ENCODE assay signal across 21 mouse cellular contexts in genomic region chr6:65516759-65517158, GRCm38 (mm10). TPM values are rescaled to one million over a fixed set of nuclear protein-coding genes. Genes with fewer than 3 reads are reported as not detected.
DNase-seq lines count a peak whose midpoint lies in the region; ATAC-seq and TF ChIP-seq lines count a peak whose summit lies in the region.
"Had no signal": no experiment of that assay in that cellular context is flagged by ENCODE, and none has a peak within 500 bp of the region (broad histone marks: within the 10 kb centered on the region; RNA-seq: fewer than 3 reads in every experiment).

No protein-coding gene starts in this region.

- H3K4me1 ChIP-seq in liver, adult 2 months (ENCODE audit: control insufficient read depth, insufficient read depth, low read length) = no peaks in the 10 kb centered on the region
- H3K4me1 ChIP-seq: hindbrain, embryonic 13.5 days had no signal

- H3K9ac ChIP-seq in liver, adult 2 months (ENCODE audit: low read depth, low read length) = no peak overlapping the region
- H3K9ac ChIP-seq: hindbrain, embryonic 13.5 days; liver, embryonic 14.5 days had no signal

- no peak overlapping the region for H3K4me3 ChIP-seq in liver, adult 2 months (ENCODE audit: insufficient read depth, low read depth, low read length)
- H3K4me3 ChIP-seq: hindbrain, embryonic 13.5 days had no signal

- H3K27me3 ChIP-seq in liver, adult 2 months (ENCODE audit: control insufficient read depth, insufficient read depth, low read length) = no peaks in the 10 kb centered on the region
- H3K27me3 ChIP-seq: hindbrain, embryonic 13.5 days had no signal

- H3K27ac ChIP-seq in liver, adult 2 months (replicated peaks; ENCODE audit: insufficient read depth, low read depth, low read length) = no peak overlapping the region
- H3K27ac ChIP-seq: hindbrain, embryonic 13.5 days; liver, embryonic 14.5 days had no signal

- TF ChIP-seq CTCF in liver, adult 2 months (IDR thresholded peaks at IDR 0.05; ENCODE audit: low read depth, low read length) = no peak

- H3K79me2 ChIP-seq in liver, adult 2 months (ENCODE audit: control insufficient read depth, insufficient read depth, low read length) = no peaks in the 10 kb centered on the region

- ATAC-seq in CD4-positive, CD25-positive, alpha-beta regulatory T cell, adult 4 months = peak; percentile 69
- no peak; the same call in 1 of the 2 replicates for ATAC-seq in frontal cortex, adult (ENCODE audit: low TSS enrichment)
- ATAC-seq: intestine, embryonic 16.5 days; midbrain, embryonic 16.5 days had no signal

- no peak for TF ChIP-seq POLR2A in liver, adult 2 months (IDR thresholded peaks at IDR 0.05; ENCODE audit: extremely low read depth, insufficient read depth, low read length)

- WGBS in liver, adult 2 months = 75% methylated on average over 8 of the region's 8 CpGs

- no peaks in the 10 kb centered on the region for H3K36me3 ChIP-seq in liver, adult 2 months (ENCODE audit: control insufficient read depth, insufficient read depth, low read length)
- H3K36me3 ChIP-seq: hindbrain, embryonic 13.5 days had no signal

- DNase-seq in liver, adult 2 months (ENCODE audit: extremely low read depth, low read depth, low spot score) = peak; percentile 19
- no peak for DNase-seq in liver
- peak; percentile 57 for DNase-seq in induced T-regulatory cell, adult 2 months (ENCODE audit: low read depth)
- peak; percentile 22 for DNase-seq in ovary, postnatal 36 days (ENCODE audit: low spot score)
- no peak for DNase-seq in gastrocnemius, adult 8-10 months (ENCODE audit: low spot score in 2 of 2)
- DNase-seq: adrenal gland, adult 8-10 months; cerebellum, postnatal 25 days; gastrocnemius, postnatal 36 days; heart, postnatal 14 days; layer of hippocampus, adult 9-11 months; thymus, adult 2 months had no signal

RNA-seq across cellular contexts. Expression of gene Tnip3, which starts 8.4 kb away (rescaled TPM):
- 0.07 and 0.09 TPM in 2 replicates for total RNA-seq in liver, adult 2 months (2014; rRNA removed)
- polyA plus RNA-seq in liver, adult 2 months (2012; rRNA removed) = not detected in 2 replicates
- polyA plus RNA-seq in CD4-positive, CD25-positive, alpha-beta regulatory T cell, adult 4 months (2017; shearing (Covaris generic)) = 1 to 10 TPM; 6.6 to 6.8 TPM
- total RNA-seq in gastrocnemius, adult 8-10 months (2022) = not detected
- total RNA-seq: gastrocnemius, postnatal 36 days; left cerebral cortex, adult 8-10 months had no signal
- polyA plus RNA-seq: forebrain, embryonic 11.5 days; hindbrain, embryonic 13.5 days; limb, embryonic 11.5 days; midbrain, embryonic 16.5 days; neural tube, embryonic 11.5 days had no signal

Comparison
In these comparisons a context has a peak if more than half of its experiments do, and no peak if none do; other contexts are left out.
1. DNase-seq: peak in liver, adult 2 months (single experiment), induced T-regulatory cell, adult 2 months (single experiment) and ovary, postnatal 36 days (single experiment); none in liver (single experiment) and gastrocnemius, adult 8-10 months (0 of 2).